Mouse (Mus musculus) liver, embryonic 11.5 days (tissue): Measurements from ENCODE around the gene Sorcs2. TPM values are rescaled to one million over a fixed set of nuclear protein-coding genes. Genes with fewer than 3 reads are reported as not detected.

Experiments
- ATAC-seq: fragments of 200-750 bp; cut with Nextera tagmentation; replicated peaks from 2 replicates; pipeline ENCODE4 v1.8.0; 2017; ENCODE audit warnings: moderate number of reproducible peaks, mild to moderate bottlenecking, moderate TSS enrichment, moderate library complexity; ENCODE audit not compliant: low FRiP score
- DNase-seq: peaks from one replicate; pipeline ENCODE4 v3.0.0-alpha.2; 2017; ENCODE audit warnings: low spot score
- H3K27ac ChIP-seq: fragments of 300-500 bp; sonication (generic); 2 replicates; pipeline ENCODE4 v1.5.1; 2014; ENCODE audit warnings: mild to moderate bottlenecking, low read depth, low read length, control low read depth
- H3K27me3 ChIP-seq: fragments of 300-500 bp; sonication (generic); replicated peaks from 2 replicates; pipeline ENCODE4 v1.6.1; 2014; ENCODE audit warnings: low read length, mixed read lengths; ENCODE audit not compliant: control insufficient read depth, insufficient read depth
- H3K36me3 ChIP-seq: fragments of 300-500 bp; sonication (generic); 2 replicates; pipeline ENCODE4 v1.6.1; 2014; ENCODE audit warnings: mild to moderate bottlenecking, low read length, moderate library complexity, mixed read lengths; ENCODE audit not compliant: control insufficient read depth, insufficient read depth
- H3K4me1 ChIP-seq: fragments of 300-500 bp; sonication (generic); replicated peaks from 2 replicates; pipeline ENCODE4 v1.6.1; 2014; ENCODE audit warnings: low read length, mixed read lengths; ENCODE audit not compliant: control insufficient read depth, insufficient read depth
- H3K4me2 ChIP-seq: fragments of 300-500 bp; sonication (generic); 2 replicates; pipeline ENCODE4 v1.6.1; 2014; ENCODE audit warnings: mild to moderate bottlenecking, control low read depth, moderate library complexity
- H3K4me3 ChIP-seq: fragments of 300-500 bp; sonication (generic); 2 replicates; pipeline ENCODE4 v1.5.1; 2014; ENCODE audit warnings: low read depth, low read length, control low read depth
- H3K9ac ChIP-seq: fragments of 300-500 bp; sonication (generic); 2 replicates; pipeline ENCODE4 v1.6.1; 2014; ENCODE audit warnings: low read depth, low read length, control low read depth
- H3K9me3 ChIP-seq: fragments of 300-500 bp; sonication (generic); 2 replicates; pipeline ENCODE4 v1.6.1; 2016; ENCODE audit warnings: low read length, inconsistent platforms, mixed read lengths; ENCODE audit not compliant: control insufficient read depth
- WGBS: fragments of 180-500 bp; shearing (Covaris S2); extraction: QIAGEN DNeasy Blood & Tissue Kit; methylation state at CpG from one replicate; pipeline ENCODE4 v1.1.7; 2014; 5-methylcytosine and 5-hydroxymethylcytosine counted together
- polyA plus RNA-seq: library from polyadenylated mRNA; unstranded; fragments of >200 nt; fragmentation: Nextera tagmentation; extraction: Ambion mirVana; gene quantifications from 2 replicates; pipeline ENCODE4 v1.2.1, GENCODE M21; 2014

The Sorcs2 gene
- polyA plus RNA-seq, 1 experiment from 2014 or later, result 2.2 TPM

GRCm38 (mm10) chr5:36054498-36054897 is 343.4 kb downstream of the Sorcs2 start:
- H3K27me3 ChIP-seq, result no peaks in the 10 kb centered on the region
- H3K9me3 ChIP-seq, result no peaks in the 10 kb centered on the region
- H3K36me3 ChIP-seq, result no peaks in the 10 kb centered on the region
- 64% methylated on average over 3 of the region's 3 CpGs for WGBS
- H3K27ac ChIP-seq, result no peak overlapping the region
- ATAC-seq (no peak), DNase-seq (no peak)
- no peak overlapping the region for H3K4me2 ChIP-seq
- no peak overlapping the region for H3K9ac ChIP-seq
- H3K4me3 ChIP-seq, result no peak overlapping the region
- H3K4me1 ChIP-seq, result no peaks in the 10 kb centered on the region

- DNase-seq, result no peak
- Histone ChIP-seq H3K9me3 (no peaks in the 10 kb centered on the region), H3K27ac (no peak overlapping the region), H3K36me3 (no peaks in the 10 kb centered on the region), H3K27me3 (no peaks in the 10 kb centered on the region), H3K4me3 (no peak overlapping the region), H3K9ac (no peak overlapping the region), H3K4me2 (no peak overlapping the region), H3K4me1 (no peaks in the 10 kb centered on the region)
- WGBS, result 74% methylated on average over 2 of the region's 2 CpGs
- ATAC-seq, result no peak
These were observed 354.8 kb downstream of the Sorcs2 start for GRCm38 (mm10) chr5:36043154-36043553.

GRCm38 (mm10) chr5:36041756-36042155 is 356.2 kb downstream of the Sorcs2 start:
- DNase-seq, result no peak
- no peaks in the 10 kb centered on the region for H3K36me3 ChIP-seq

GRCm38 (mm10) chr5:36041236-36041562 is 356.7 kb downstream of the Sorcs2 start:
- no peak overlapping the region for H3K4me3 ChIP-seq
- no peaks in the 10 kb centered on the region for H3K27me3 ChIP-seq
- DNase-seq (no peak), ATAC-seq (no peak)
- no peak overlapping the region for H3K27ac ChIP-seq
- no peak overlapping the region for H3K9ac ChIP-seq
- no peaks in the 10 kb centered on the region for H3K4me1 ChIP-seq
- H3K4me2 ChIP-seq, result no peak overlapping the region
- no peaks in the 10 kb centered on the region for H3K36me3 ChIP-seq
- H3K9me3 ChIP-seq, result no peaks in the 10 kb centered on the region

More at GRCm38 (mm10) chr5:36041756-36042155, 356.2 kb downstream of the Sorcs2 start:
- Histone ChIP-seq H3K27ac (no peak overlapping the region), H3K4me2 (no peak overlapping the region), H3K4me1 (no peaks in the 10 kb centered on the region), H3K9ac (no peak overlapping the region), H3K9me3 (no peaks in the 10 kb centered on the region), H3K27me3 (no peaks in the 10 kb centered on the region), H3K4me3 (no peak overlapping the region)
- WGBS, result 60% methylated on average over 6 of the region's 6 CpGs
- ATAC-seq, result no peak; the same call in 1 of the 2 replicates

GRCm38 (mm10) chr5:36040398-36041235 is 357.3 kb downstream of the Sorcs2 start:
- H3K27ac ChIP-seq, result no peak overlapping the region
- H3K4me3 ChIP-seq, result no peak overlapping the region
- ATAC-seq (no peak), DNase-seq (no peak)
- H3K4me1 ChIP-seq, result no peaks in the 10 kb centered on the region
- WGBS, result 75% methylated on average over 13 of the region's 13 CpGs
- no peaks in the 10 kb centered on the region for H3K36me3 ChIP-seq
- H3K27me3 ChIP-seq, result no peaks in the 10 kb centered on the region
- no peaks in the 10 kb centered on the region for H3K9me3 ChIP-seq
- no peak overlapping the region for H3K4me2 ChIP-seq
- H3K9ac ChIP-seq, result no peak overlapping the region

- Histone ChIP-seq H3K4me1 (no peaks in the 10 kb centered on the region), H3K27ac (no peak overlapping the region), H3K4me2 (no peak overlapping the region), H3K4me3 (no peak overlapping the region), H3K9ac (no peak overlapping the region), H3K27me3 (no peaks in the 10 kb centered on the region), H3K36me3 (no peaks in the 10 kb centered on the region), H3K9me3 (no peaks in the 10 kb centered on the region)
- no peak for ATAC-seq
- DNase-seq, result no peak
- WGBS, result 85% methylated on average over 5 of the region's 5 CpGs
These were observed 358.3 kb downstream of the Sorcs2 start for GRCm38 (mm10) chr5:36039596-36039995.

- H3K9me3 ChIP-seq, result no peaks in the 10 kb centered on the region
- no peaks in the 10 kb centered on the region for H3K36me3 ChIP-seq
- no peak overlapping the region for H3K4me3 ChIP-seq
- H3K27me3 ChIP-seq, result no peaks in the 10 kb centered on the region
- no peak overlapping the region for H3K27ac ChIP-seq
- DNase-seq (peak; percentile 46), ATAC-seq (no peak)
- 41% methylated on average over 8 of the region's 8 CpGs for WGBS
- no peaks in the 10 kb centered on the region for H3K4me1 ChIP-seq
- no peak overlapping the region for H3K9ac ChIP-seq
- no peak overlapping the region for H3K4me2 ChIP-seq
These were observed 364.2 kb downstream of the Sorcs2 start for GRCm38 (mm10) chr5:36033531-36034426.

- no peaks in the 10 kb centered on the region for H3K36me3 ChIP-seq
- no peak overlapping the region for H3K9ac ChIP-seq
- no peak overlapping the region for H3K4me2 ChIP-seq
- DNase-seq, result no peak
- H3K4me3 ChIP-seq, result no peak overlapping the region
- no peaks in the 10 kb centered on the region for H3K27me3 ChIP-seq
- H3K9me3 ChIP-seq, result no peaks in the 10 kb centered on the region
- 70% methylated on average over 4 of the region's 4 CpGs for WGBS
- no peaks in the 10 kb centered on the region for H3K4me1 ChIP-seq
- H3K27ac ChIP-seq, result no peak overlapping the region
- no peak for ATAC-seq
These were observed 372.9 kb downstream of the Sorcs2 start for GRCm38 (mm10) chr5:36025076-36025475.
